Mouse (Mus musculus): ENCODE measurements around the gene Spata2. TPM values are rescaled to one million over a fixed set of nuclear protein-coding genes. Genes with fewer than 3 reads are reported as not detected.

The Spata2 gene
- total RNA-seq, 1 experiment: 10.0 TPM

DNA sequence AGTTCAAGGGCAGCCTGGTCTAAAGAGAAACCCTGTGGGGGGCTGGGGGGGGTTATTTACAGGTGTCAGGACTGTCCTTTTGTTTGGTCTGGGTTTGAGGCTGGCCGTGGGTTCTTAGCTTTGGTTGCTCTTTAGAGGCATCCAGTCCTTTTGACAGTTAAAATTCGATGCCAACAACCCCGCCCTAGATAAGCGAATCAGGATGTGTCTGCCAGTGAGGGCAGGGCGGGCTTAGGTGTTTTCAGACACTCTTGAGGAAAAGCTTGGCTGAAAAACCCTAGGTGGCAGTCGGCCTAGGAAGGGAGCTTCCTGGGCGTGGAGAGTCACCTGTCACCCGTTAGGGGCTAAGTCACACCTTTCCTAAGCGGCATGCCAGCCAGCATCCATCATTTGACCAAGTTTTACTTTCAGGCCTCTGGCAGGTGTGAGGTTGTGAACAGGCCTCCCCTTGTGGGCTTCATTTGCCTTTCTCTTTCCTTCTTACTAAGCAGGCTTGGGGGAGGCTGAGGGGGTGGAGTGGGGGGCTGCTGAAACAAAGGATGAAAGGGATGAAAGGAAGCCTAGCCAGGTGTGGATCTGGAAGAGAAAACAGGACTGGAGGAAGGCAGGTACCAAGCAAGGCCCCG lies 43.7 kb upstream of the Spata2 start:
- in situ Hi-C loops (cut with MboI; ENCODE audit: low sequenced_read_pairs in 2 of 2, unreplicated experiment in 2 of 2): loop anchor here in 1 of 2 experiments (10.0 kb wide), 2 partner anchors 138 to 358 kb away; no protein-coding TSS in a partner anchor
- no peaks in the 10 kb centered on the region for H3K9me3 ChIP-seq (ENCODE audit: control insufficient read depth, insufficient read depth, low read depth, low read length)

DNA sequence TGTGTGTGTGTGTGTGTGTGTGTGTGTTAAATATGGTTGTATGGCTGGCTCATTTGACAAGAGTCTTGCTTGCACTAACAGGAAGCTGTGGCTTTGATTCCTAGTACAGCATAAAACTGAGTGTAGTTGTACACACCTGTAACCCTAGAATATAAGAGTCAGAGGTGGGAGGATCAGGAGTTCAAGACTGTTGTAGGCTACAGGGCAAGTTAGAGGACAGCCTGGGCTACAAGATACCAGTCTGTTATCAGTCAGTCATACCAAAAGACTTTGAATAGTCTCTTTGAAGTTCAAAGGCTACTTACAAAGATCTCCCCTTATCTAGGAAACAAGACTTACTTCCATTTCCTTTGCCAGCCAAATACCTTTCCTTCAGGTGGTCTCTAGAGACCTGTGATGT lies 41.2 kb upstream of the Spata2 start:
- in situ Hi-C loops (cut with MboI; ENCODE audit: low sequenced_read_pairs in 2 of 2, unreplicated experiment in 2 of 2): loop anchor here (5.0 to 10.0 kb wide), 3 partner anchors 68 to 361 kb away; no protein-coding TSS in a partner anchor
- DNase-seq (ENCODE audit: low read depth, low spot score): no peak
- Histone ChIP-seq H3K36me3 (ENCODE audit: control insufficient read depth, insufficient read depth, low read length, poor library complexity, severe bottlenecking) (no peaks in the 10 kb centered on the region), H3K9ac (ENCODE audit: insufficient read depth, low read depth, low read length, poor library complexity, severe bottlenecking) (no peak overlapping the region), H3K4me3 (ENCODE audit: insufficient read depth in 1 of 2, low read depth in 1 of 2, low read length in 2 of 2, poor library complexity in 1 of 2, severe bottlenecking in 1 of 2) (no peak overlapping the region), H3K4me1 (ENCODE audit: control insufficient read depth in 2 of 2, insufficient read depth in 2 of 2, low read length in 2 of 2, poor library complexity in 1 of 2) (peaks cover 0 to 22% of the 10 kb centered on the region in 2 experiments; a peak in 2 of 4 replicates), H3K9me3 (ENCODE audit: control insufficient read depth, insufficient read depth, low read depth, low read length) (no peaks in the 10 kb centered on the region), H3K27ac (ENCODE audit: insufficient read depth, low read depth, low read length, poor library complexity, severe bottlenecking) (no peak overlapping the region)
- TF ChIP-seq MAFK (IDR thresholded peaks at IDR 0.05; ENCODE audit: insufficient read depth, low read depth, low read length) (no peak), HCFC1 (IDR thresholded peaks at IDR 0.05; ENCODE audit: borderline replicate concordance, insufficient read depth, low read length) (no peak), ZNF384 (IDR thresholded peaks at IDR 0.05; ENCODE audit: low read depth, low read length) (no peak), CHD2 (IDR thresholded peaks at IDR 0.05; ENCODE audit: low read depth, low read length) (no peak), ZC3H11A (IDR thresholded peaks at IDR 0.05; ENCODE audit: borderline replicate concordance, low read depth, low read length) (no peak)

More for the DNA sequence above, 43.7 kb upstream of the Spata2 start:
- TF ChIP-seq ZC3H11A (IDR thresholded peaks at IDR 0.05; ENCODE audit: borderline replicate concordance, low read depth, low read length) (no peak), CHD2 (IDR thresholded peaks at IDR 0.05; ENCODE audit: low read depth, low read length) (no peak), ZNF384 (IDR thresholded peaks at IDR 0.05; ENCODE audit: low read depth, low read length) (no peak), HCFC1 (IDR thresholded peaks at IDR 0.05; ENCODE audit: borderline replicate concordance, insufficient read depth, low read length) (no peak), MAFK (IDR thresholded peaks at IDR 0.05; ENCODE audit: insufficient read depth, low read depth, low read length) (no peak)
- no peak overlapping the region for H3K9ac ChIP-seq (ENCODE audit: insufficient read depth, low read depth, low read length, poor library complexity, severe bottlenecking)
- no peak overlapping the region for H3K27ac ChIP-seq (ENCODE audit: insufficient read depth, low read depth, low read length, poor library complexity, severe bottlenecking)
- H3K4me3 ChIP-seq (ENCODE audit: insufficient read depth in 1 of 2, low read depth in 1 of 2, low read length in 2 of 2, poor library complexity in 1 of 2, severe bottlenecking in 1 of 2): no peak overlapping the region
- no peak for DNase-seq (ENCODE audit: low read depth, low spot score)
- H3K36me3 ChIP-seq (ENCODE audit: control insufficient read depth, insufficient read depth, low read length, poor library complexity, severe bottlenecking): no peaks in the 10 kb centered on the region
- peaks cover 2 to 20% of the 10 kb centered on the region in 2 experiments; a peak in 2 of 4 replicates for H3K4me1 ChIP-seq (ENCODE audit: control insufficient read depth in 2 of 2, insufficient read depth in 2 of 2, low read length in 2 of 2, poor library complexity in 1 of 2)

GRCm38 (mm10) chr2:167532131-167532530 lies 39.4 kb upstream of the Spata2 start:
- Histone ChIP-seq H3K4me3 (ENCODE audit: insufficient read depth in 1 of 2, low read depth in 1 of 2, low read length in 2 of 2, poor library complexity in 1 of 2, severe bottlenecking in 1 of 2) (no peak overlapping the region), H3K27ac (ENCODE audit: insufficient read depth, low read depth, low read length, poor library complexity, severe bottlenecking) (no peak overlapping the region), H3K4me1 (ENCODE audit: control insufficient read depth in 2 of 2, insufficient read depth in 2 of 2, low read length in 2 of 2, poor library complexity in 1 of 2) (peaks cover 0 to 14% of the 10 kb centered on the region in 2 experiments; a peak in 2 of 4 replicates), H3K36me3 (ENCODE audit: control insufficient read depth, insufficient read depth, low read length, poor library complexity, severe bottlenecking) (no peaks in the 10 kb centered on the region), H3K9ac (ENCODE audit: insufficient read depth, low read depth, low read length, poor library complexity, severe bottlenecking) (no peak overlapping the region), H3K9me3 (ENCODE audit: control insufficient read depth, insufficient read depth, low read depth, low read length) (no peaks in the 10 kb centered on the region)
- TF ChIP-seq ZNF384 (IDR thresholded peaks at IDR 0.05; ENCODE audit: low read depth, low read length) (no peak), MAFK (IDR thresholded peaks at IDR 0.05; ENCODE audit: insufficient read depth, low read depth, low read length) (no peak), ZC3H11A (IDR thresholded peaks at IDR 0.05; ENCODE audit: borderline replicate concordance, low read depth, low read length) (peak; percentile 64)
- no peak for DNase-seq (ENCODE audit: low read depth, low spot score)
- in situ Hi-C loops (cut with MboI; ENCODE audit: low sequenced_read_pairs in 2 of 2, unreplicated experiment in 2 of 2): loop anchor here (5.0 to 10.0 kb wide), 3 partner anchors 70 to 363 kb away; no protein-coding TSS in a partner anchor

GRCm38 (mm10) chr2:167530536-167530935 lies 37.8 kb upstream of the Spata2 start:
- Histone ChIP-seq H3K9me3 (ENCODE audit: control insufficient read depth, insufficient read depth, low read depth, low read length) (no peaks in the 10 kb centered on the region), H3K4me1 (ENCODE audit: control insufficient read depth in 2 of 2, insufficient read depth in 2 of 2, low read length in 2 of 2, poor library complexity in 1 of 2) (peaks cover 0 to 11% of the 10 kb centered on the region in 2 experiments; a peak in 2 of 4 replicates), H3K9ac (ENCODE audit: insufficient read depth, low read depth, low read length, poor library complexity, severe bottlenecking) (no peak overlapping the region), H3K4me3 (ENCODE audit: insufficient read depth in 1 of 2, low read depth in 1 of 2, low read length in 2 of 2, poor library complexity in 1 of 2, severe bottlenecking in 1 of 2) (no peak overlapping the region), H3K27ac (ENCODE audit: insufficient read depth, low read depth, low read length, poor library complexity, severe bottlenecking) (no peak overlapping the region), H3K36me3 (ENCODE audit: control insufficient read depth, insufficient read depth, low read length, poor library complexity, severe bottlenecking) (no peaks in the 10 kb centered on the region)
- DNase-seq (ENCODE audit: low read depth, low spot score): no peak
- in situ Hi-C loops (cut with MboI; ENCODE audit: low sequenced_read_pairs in 2 of 2, unreplicated experiment in 2 of 2): loop anchor here (5.0 to 10.0 kb wide), 3 partner anchors 72 to 364 kb away; no protein-coding TSS in a partner anchor
- TF ChIP-seq CHD2 (IDR thresholded peaks at IDR 0.05; ENCODE audit: low read depth, low read length) (no peak), ZNF384 (IDR thresholded peaks at IDR 0.05; ENCODE audit: low read depth, low read length) (no peak), HCFC1 (IDR thresholded peaks at IDR 0.05; ENCODE audit: borderline replicate concordance, insufficient read depth, low read length) (no peak), MAFK (IDR thresholded peaks at IDR 0.05; ENCODE audit: insufficient read depth, low read depth, low read length) (no peak), ZC3H11A (IDR thresholded peaks at IDR 0.05; ENCODE audit: borderline replicate concordance, low read depth, low read length) (no peak)
